Mouse (Mus musculus): ENCODE data around the gene Zfp319. TPM values are rescaled to one million over a fixed set of nuclear protein-coding genes. Genes with fewer than 3 reads are reported as not detected.
"Not testable (repeated sequence)": the region's sequence is repeated elsewhere in the genome, so short reads cannot be mapped to it uniquely, and the experiment has no call there.

Zfp319 gene
- 6.9 and 7.5 TPM in 2 replicates for polyA plus RNA-seq (2012; ENCODE audit: insufficient read depth, insufficient read length, missing spikeins)

DNA sequence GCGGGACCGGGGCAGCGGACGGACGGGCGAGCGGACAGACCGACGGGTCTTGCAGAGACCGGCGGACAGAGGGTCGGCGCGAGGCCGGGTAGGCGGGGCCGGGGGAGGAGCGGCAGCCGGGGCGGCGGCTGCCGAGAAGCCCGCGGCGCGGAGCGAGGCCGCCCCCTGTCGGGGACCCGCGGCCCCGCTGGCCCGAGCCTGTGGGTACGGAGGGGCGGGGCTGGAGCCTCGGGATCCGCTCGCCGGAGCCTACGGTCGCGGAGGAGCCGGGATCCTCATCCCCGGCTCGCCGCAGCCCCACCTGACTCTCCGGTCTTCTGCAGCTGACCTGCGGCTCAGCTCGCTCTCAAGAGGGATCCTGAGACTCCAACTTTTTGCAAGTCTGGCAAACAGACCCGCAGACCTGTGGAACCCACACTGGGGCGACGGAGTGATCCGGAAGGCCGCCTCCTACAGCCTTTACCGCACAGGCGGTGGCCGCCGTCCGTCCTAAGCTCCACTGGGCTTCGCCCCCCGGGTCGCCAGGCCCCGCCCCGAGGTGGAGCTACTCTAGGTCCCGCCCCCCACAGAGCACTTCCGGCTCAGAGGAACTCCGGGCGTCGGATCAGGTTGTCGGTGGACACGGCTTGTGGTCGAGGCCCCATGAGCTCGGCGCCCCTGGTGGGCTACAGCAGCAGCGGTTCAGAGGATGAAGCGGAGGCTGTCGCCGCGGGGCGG lies at the start of gene Zfp319, which contains the start of gene Usb1:
Gene Zfp319, minus strand, starts transcription at position 231 of the 717 bp plus-strand sequence.
Gene Usb1, plus strand, starts transcription at position 565 of the 717 bp plus-strand sequence.
- Histone ChIP-seq H3K27ac (ENCODE audit: insufficient read depth, low read depth, low read length) (peak within 1 kb of the TSS; percentile 98), H3K4me3 (ENCODE audit: insufficient read depth, low read length) (peak within 1 kb of the TSS; percentile 100), H3K4me1 (ENCODE audit: control insufficient read depth, insufficient read depth, low read length) (peaks cover 21% of the 10 kb centered on the region)
- TF ChIP-seq CTCF (IDR thresholded peaks at IDR 0.05; ENCODE audit: low read depth, low read length) (0 out of 2 replicates have a peak, but pooled peaks have one; percentile 23), POLR2A (IDR thresholded peaks at IDR 0.05; ENCODE audit: borderline replicate concordance, low read depth, low read length) (peak; percentile 36; the same call in 1 of the 2 replicates)

DNA sequence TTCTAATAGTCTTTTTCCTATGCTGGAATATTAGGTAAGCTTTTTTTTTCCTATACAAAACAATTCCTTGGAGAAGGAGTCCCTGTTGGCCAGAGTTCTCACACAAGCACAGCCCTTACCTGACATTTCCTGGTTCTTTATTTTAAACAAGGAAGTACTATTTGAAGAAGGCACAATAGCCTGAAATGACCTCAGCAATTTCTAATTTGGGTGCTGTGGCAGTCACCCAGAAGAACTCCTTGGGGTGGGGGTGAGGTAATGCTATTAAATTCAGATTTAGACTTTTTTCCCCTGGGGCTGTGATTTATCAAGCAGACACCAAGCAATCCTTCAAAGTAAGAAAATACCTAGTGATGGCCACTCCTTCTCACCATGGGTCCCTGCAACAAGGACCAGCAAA lies 49.2 kb upstream of the Zfp319 start:
- H3K27ac ChIP-seq (ENCODE audit: insufficient read depth, low read depth, low read length) = no peak overlapping the region
- peaks cover 14% of the 10 kb centered on the region for H3K4me1 ChIP-seq (ENCODE audit: control insufficient read depth, insufficient read depth, low read length)
- H3K4me3 ChIP-seq (ENCODE audit: insufficient read depth, low read length) = no peak overlapping the region
- TF ChIP-seq CTCF (IDR thresholded peaks at IDR 0.05; ENCODE audit: low read depth, low read length) (no peak), POLR2A (IDR thresholded peaks at IDR 0.05; ENCODE audit: borderline replicate concordance, low read depth, low read length) (no peak)

DNA sequence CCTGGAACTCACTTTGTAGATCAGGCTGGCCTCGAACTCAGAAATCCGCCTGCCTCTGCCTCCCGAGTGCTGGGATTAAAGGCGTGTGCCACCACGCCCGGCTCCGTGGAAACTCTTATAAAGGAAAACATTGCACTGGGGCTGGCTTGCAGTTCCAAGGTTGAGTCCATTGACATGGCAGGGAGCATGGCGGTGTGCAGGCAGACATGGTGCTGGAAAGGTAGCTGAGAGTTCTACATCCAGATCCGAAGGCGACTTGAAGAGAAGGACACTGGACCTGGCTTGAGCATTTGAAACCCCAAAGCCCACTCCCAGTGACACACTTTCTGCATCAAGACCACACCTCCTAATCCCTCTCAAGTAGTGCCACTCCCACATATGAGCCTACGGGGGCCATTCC lies 47.2 kb upstream of the Zfp319 start:
- H3K4me1 ChIP-seq (ENCODE audit: control insufficient read depth, insufficient read depth, low read length) = peaks cover 14% of the 10 kb centered on the region
- not testable (repeated sequence) for H3K4me3 ChIP-seq (ENCODE audit: insufficient read depth, low read length); H3K27ac ChIP-seq (ENCODE audit: insufficient read depth, low read depth, low read length)

GRCm38 (mm10) chr8:95377863-95378291 lies 46.1 kb upstream of the Zfp319 start:
- Histone ChIP-seq H3K27ac (ENCODE audit: insufficient read depth, low read depth, low read length) (no peak overlapping the region), H3K4me3 (ENCODE audit: insufficient read depth, low read length) (no peak overlapping the region), H3K4me1 (ENCODE audit: control insufficient read depth, insufficient read depth, low read length) (peaks cover 14% of the 10 kb centered on the region)
- TF ChIP-seq POLR2A (IDR thresholded peaks at IDR 0.05; ENCODE audit: borderline replicate concordance, low read depth, low read length) = no peak
- TF ChIP-seq CTCF (IDR thresholded peaks at IDR 0.05; ENCODE audit: low read depth, low read length) = no peak

DNA sequence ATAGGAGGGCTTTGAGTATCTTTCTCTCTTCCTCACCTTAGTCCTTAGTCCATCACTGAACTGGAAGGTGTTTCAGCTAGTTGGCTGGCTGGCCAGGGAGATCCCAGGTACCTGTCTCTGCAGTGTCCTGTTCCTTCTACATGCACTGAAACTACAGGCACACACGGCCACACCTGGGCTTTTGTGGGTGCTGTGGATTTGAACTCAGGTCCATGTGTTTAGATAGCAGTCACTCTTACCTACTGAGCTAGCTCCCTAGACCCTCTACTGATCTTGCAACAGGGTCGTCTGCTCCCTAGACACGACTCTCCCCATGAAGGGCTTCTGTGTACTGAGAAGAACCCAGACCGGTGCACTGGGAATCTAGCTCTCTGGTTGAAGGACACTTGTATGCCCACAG lies 45.4 kb upstream of the Zfp319 start:
- Histone ChIP-seq H3K4me3 (ENCODE audit: insufficient read depth, low read length) (no peak overlapping the region), H3K4me1 (ENCODE audit: control insufficient read depth, insufficient read depth, low read length) (peaks cover 14% of the 10 kb centered on the region), H3K27ac (ENCODE audit: insufficient read depth, low read depth, low read length) (no peak overlapping the region)
- no peak for TF ChIP-seq POLR2A (IDR thresholded peaks at IDR 0.05; ENCODE audit: borderline replicate concordance, low read depth, low read length)
- no peak for TF ChIP-seq CTCF (IDR thresholded peaks at IDR 0.05; ENCODE audit: low read depth, low read length)

GRCm38 (mm10) chr8:95376309-95376999 lies 44.7 kb upstream of the Zfp319 start:
- H3K4me1 ChIP-seq (ENCODE audit: control insufficient read depth, insufficient read depth, low read length) = peaks cover 11% of the 10 kb centered on the region
- H3K4me3 ChIP-seq (ENCODE audit: insufficient read depth, low read length) = no peak overlapping the region
- no peak for TF ChIP-seq CTCF (IDR thresholded peaks at IDR 0.05; ENCODE audit: low read depth, low read length)
- TF ChIP-seq POLR2A (IDR thresholded peaks at IDR 0.05; ENCODE audit: borderline replicate concordance, low read depth, low read length) = no peak
- H3K27ac ChIP-seq (ENCODE audit: insufficient read depth, low read depth, low read length) = no peak overlapping the region

- Histone ChIP-seq H3K4me1 (ENCODE audit: control insufficient read depth, insufficient read depth, low read length) (peaks cover 2% of the 10 kb centered on the region; the same call in 1 of the 2 replicates), H3K4me3 (ENCODE audit: insufficient read depth, low read length) (no peak overlapping the region), H3K27ac (ENCODE audit: insufficient read depth, low read depth, low read length) (no peak overlapping the region)
- TF ChIP-seq POLR2A (IDR thresholded peaks at IDR 0.05; ENCODE audit: borderline replicate concordance, low read depth, low read length) (no peak), CTCF (IDR thresholded peaks at IDR 0.05; ENCODE audit: low read depth, low read length) (no peak)
Observed at GRCm38 (mm10) chr8:95375374-95375930, 43.7 kb upstream of the Zfp319 start.

DNA sequence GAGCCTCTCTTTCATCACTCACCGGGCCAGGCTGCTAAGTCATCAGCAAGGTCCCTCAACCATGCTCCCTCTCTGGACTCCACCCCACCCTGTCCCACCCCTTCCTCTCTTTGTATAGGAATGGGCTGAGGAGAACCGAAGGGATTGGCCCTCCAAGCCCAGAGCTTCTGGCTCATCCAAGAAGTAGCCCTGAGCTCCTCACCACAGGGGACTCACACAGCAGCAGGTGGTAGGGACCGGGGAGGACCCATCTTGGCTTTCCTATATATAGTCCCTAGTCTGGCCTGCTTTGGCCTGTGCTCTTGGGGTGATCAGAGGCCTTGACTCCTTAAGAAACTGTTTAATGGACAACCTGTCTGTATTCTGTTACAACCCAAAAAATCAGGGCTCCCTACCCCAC lies 42.7 kb upstream of the Zfp319 start:
- Histone ChIP-seq H3K4me1 (ENCODE audit: control insufficient read depth, insufficient read depth, low read length) (no peaks in the 10 kb centered on the region), H3K4me3 (ENCODE audit: insufficient read depth, low read length) (no peak overlapping the region), H3K27ac (ENCODE audit: insufficient read depth, low read depth, low read length) (no peak overlapping the region)
- TF ChIP-seq POLR2A (IDR thresholded peaks at IDR 0.05; ENCODE audit: borderline replicate concordance, low read depth, low read length) (no peak), CTCF (IDR thresholded peaks at IDR 0.05; ENCODE audit: low read depth, low read length) (no peak)

DNA sequence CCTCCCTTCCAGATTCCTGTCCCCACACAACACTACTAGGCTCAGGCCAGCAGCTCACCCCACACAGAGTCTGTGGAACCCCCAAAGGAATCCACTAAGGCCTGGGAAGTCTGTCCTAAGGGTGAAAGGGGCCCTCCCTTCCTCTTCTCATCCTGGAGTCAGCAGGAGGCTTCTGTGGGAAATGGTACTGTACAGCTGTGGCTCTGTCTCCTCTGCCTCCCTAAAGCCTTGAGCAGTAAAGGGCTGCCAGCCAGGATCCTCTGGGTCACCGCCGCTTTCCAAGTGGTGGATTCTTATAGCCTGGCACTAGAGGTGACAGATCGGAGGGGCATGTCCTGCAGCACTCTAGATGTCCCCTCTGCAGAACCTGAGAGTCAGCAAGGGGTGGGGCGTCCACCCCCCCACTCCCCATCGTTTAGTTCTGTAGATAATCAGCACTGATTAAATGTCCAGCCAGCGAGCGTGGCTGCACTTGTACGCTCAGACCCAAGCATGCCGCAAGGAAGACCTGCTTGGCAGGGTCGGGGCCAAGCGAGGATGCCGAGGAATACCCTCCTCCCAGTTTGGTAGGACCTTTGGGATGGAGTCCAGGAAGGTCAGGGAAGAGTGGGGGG lies 41.7 kb upstream of the Zfp319 start:
- TF ChIP-seq CTCF (IDR thresholded peaks at IDR 0.05; ENCODE audit: low read depth, low read length) = no peak
- no peak overlapping the region for H3K4me3 ChIP-seq (ENCODE audit: insufficient read depth, low read length)
- no peak overlapping the region for H3K27ac ChIP-seq (ENCODE audit: insufficient read depth, low read depth, low read length)
- H3K4me1 ChIP-seq (ENCODE audit: control insufficient read depth, insufficient read depth, low read length) = no peaks in the 10 kb centered on the region

Data from bone marrow macrophage, adult 2 months (primary cell).